Mouse (Mus musculus): ENCODE data around the gene Ankrd35.

- TF ChIP-seq CTCF (IDR thresholded peaks at IDR 0.05; ENCODE audit: borderline replicate concordance, extremely low read depth, insufficient read depth, insufficient read length) (no peak), POLR2A (IDR thresholded peaks at IDR 0.05; ENCODE audit: borderline replicate concordance, extremely low read depth, insufficient read depth, insufficient read length, poor library complexity, severe bottlenecking) (no peak)
Measured at GRCm38 (mm10) chr3:96715854-96716253, 45.9 kb downstream of the Ankrd35 start.
